16 mouse cellular contexts compared by ENCODE assay signal in the genomic region with DNA sequence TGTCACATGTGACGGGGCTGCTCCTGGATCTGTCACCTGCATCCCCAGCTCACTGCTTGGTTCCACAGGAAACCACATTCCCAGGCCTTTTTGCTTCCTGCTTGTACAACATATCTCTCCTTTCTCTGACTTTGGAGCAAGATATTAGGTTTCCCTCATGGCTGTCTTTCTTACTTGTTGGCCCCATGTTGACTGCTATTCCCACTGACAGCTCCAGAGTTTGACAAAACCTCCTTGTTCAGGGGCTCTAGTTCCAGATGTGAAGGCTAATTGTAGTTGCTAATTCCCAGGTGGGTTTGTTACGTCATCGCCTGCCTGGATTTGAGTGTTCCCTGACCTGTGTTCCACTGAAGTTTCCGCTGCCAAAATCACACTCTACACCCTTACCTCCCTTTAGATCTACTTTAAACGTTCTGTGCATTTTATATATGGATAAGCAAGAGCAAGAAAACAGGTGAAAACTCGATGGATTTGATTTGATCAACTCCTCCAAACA.
"Had no signal": no experiment of that assay in that cellular context is flagged by ENCODE, and none has a peak within 500 bp of the region (broad histone marks: within the 10 kb centered on the region; RNA-seq: fewer than 3 reads in every experiment).

No protein-coding gene starts in this region.

- H3K27me3 ChIP-seq: limb, embryonic 13.5 days; liver, embryonic 15.5 days; megakaryocyte, embryonic 14.5 days; midbrain, embryonic 12.5 days had no signal

- ATAC-seq: lung, postnatal 0 days; midbrain, embryonic 16.5 days had no signal

- DNase-seq: kidney, adult 8-10 months; kidney, postnatal 25 days; layer of hippocampus, adult 9-11 months; layer of hippocampus, postnatal 36 days; lung, adult 2 months; lung, postnatal 36 days; right cerebral cortex, adult 18-20 months; right cerebral cortex, postnatal 25 days; thymus, postnatal 4 days had no signal

- H3K4me1 ChIP-seq: liver, embryonic 15.5 days; midbrain, embryonic 12.5 days had no signal

- H3K4me3 ChIP-seq: limb, embryonic 13.5 days; liver, embryonic 15.5 days; megakaryocyte, embryonic 14.5 days; midbrain, embryonic 12.5 days had no signal

- H3K9me3 ChIP-seq: limb, embryonic 13.5 days; liver, embryonic 15.5 days; megakaryocyte, embryonic 14.5 days; midbrain, embryonic 12.5 days had no signal

- H3K36me3 ChIP-seq: limb, embryonic 13.5 days; liver, embryonic 15.5 days; midbrain, embryonic 12.5 days had no signal

- H3K4me2 ChIP-seq: limb, embryonic 13.5 days; liver, embryonic 11.5 days; liver, embryonic 15.5 days; midbrain, embryonic 12.5 days had no signal

- H3K27ac ChIP-seq: limb, embryonic 13.5 days; liver, embryonic 15.5 days; midbrain, embryonic 12.5 days had no signal

- H3K9ac ChIP-seq: limb, embryonic 13.5 days; liver, embryonic 15.5 days; midbrain, embryonic 12.5 days had no signal
